Mouse (Mus musculus) induced T-regulatory cell, adult 2 months (primary cell): ENCODE measurements around the gene Dnah3.
A peak's percentile ranks its signal among the peaks of the same experiment; 100 is the strongest.

Source experiments
- DNase-seq: peaks from one replicate; pipeline ENCODE4 v3.0.0-alpha.2; 2012; ENCODE audit warnings: low read depth

Dnah3 gene

DNA sequence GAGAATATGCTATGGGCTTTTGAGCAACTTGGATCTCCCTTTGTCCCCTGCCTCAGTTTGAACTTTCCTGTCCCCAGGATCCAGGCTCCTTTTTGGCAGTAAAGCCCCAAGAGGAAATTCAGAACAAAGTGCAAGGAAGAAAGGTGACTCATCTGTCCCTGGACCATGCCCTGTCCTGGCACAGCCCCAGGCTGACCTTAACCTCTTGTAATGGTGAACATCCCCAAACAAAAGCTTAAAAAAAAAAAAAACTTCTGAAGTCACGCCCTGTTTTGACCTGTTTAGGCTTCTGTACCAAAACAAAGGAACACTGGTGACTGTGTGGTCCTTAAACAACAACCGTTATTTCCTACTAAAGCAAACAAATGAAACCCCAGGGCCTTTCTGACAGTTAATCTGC, 153.5 kb downstream of the Dnah3 start:
- no peak for DNase-seq

DNA sequence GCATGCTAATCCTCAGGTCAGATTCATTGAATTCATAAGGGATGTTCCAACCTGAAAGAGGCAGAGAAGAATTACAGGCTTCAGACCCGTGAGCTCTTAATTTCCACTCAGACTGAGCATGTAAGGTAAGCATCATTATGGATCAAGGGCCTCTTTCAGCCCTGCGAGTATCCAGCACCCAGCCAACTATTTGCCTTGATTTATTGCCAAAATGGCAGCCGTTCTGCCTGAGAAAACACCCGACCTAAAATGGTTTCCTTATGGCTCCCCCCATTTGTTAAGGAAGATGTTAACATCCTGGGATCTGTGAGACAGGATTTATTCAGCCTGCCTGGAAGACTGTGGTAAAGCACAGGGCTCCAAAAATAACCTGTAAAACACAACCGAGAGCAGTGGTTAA, 158.0 kb downstream of the Dnah3 start:
- no peak for DNase-seq

DNA sequence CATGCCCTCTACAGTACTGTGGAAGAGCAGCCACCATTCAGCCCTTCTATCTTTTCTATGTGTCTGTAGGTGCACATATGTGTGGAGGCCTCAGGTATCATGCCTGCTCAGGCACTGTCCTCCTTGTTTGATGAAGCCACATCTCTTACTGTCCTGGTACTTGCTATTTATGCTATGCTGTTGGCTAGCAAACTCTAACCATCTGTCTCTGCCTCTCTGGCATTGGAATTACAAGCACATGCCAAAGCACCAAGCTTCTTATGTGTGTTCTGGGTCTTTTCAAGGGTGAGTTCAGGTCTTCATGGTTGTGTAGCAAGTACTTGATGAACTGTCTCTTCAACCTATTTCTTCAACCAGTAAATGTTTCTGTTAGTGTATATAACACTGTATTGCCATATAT, 158.8 kb downstream of the Dnah3 start:
- DNase-seq: no peak

DNA sequence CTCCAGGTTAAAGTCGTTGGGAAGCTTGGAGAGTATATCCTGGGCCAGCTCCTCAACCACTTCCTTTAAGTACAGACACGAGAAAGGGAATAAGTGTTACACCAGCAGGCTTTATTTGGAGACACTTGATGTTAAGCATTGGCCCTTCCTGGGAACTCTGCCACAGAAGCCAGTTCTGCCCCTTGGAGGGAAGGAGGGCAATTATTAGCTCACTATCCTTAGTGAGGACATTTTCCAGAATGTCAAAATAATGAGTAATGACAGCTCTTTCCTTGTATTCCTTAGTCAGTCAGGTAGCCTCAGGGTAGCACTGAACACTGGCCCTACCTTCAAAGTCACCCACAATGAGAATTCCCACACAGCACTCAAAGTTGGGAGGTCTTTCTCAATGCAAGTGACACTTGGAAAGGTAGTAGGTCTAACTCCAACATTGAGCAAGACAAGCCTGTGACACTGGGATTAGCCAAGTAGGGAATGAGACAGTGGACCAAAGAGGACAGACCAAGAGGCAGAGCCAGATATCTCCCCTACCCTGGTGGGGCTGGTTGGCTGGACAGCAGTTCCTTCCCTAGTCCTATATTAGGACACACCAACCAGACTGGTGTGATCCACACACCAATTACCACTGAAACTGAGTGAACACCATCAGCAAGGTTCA, 166.2 kb downstream of the Dnah3 start:
- DNase-seq: no peak

DNA sequence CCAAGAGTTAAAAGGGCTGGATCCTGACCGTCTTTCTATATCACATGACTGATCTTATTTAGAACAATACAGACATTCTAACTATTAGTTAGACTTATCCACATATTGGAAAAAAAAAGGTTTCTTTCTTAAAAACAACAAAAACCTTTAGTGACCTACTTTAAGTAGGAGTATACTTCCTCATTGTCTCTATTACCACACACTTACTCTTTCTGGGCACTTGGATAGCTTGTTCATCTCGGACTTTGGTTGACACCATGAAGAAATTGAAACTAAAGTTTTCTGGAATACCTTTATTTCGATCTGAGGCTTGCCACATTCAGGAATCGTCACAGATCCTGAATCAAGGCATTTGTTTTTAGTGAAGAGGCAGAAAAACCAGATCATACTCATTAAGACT, 174.0 kb downstream of the Dnah3 start:
- no peak for DNase-seq

DNA sequence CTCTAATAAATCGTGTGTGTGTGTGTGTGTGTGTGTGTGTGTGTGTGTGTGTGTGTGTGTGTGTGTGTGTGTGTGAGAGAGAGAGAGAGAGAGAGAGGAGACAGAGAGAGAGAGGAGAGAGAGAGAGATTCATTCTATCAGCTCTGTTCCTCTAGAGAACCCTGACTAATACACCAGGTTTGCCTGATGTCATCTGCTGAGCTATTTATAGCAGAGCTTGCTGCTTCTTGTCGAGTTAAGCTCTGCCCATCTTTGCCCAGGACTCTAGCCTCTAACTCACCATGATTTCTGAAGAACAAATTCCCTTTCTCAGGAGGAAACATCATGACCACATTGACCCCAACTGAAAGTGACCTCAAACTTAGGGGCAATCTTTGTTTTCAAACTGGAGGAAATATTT, 174.6 kb downstream of the Dnah3 start:
- DNase-seq: no peak

DNA sequence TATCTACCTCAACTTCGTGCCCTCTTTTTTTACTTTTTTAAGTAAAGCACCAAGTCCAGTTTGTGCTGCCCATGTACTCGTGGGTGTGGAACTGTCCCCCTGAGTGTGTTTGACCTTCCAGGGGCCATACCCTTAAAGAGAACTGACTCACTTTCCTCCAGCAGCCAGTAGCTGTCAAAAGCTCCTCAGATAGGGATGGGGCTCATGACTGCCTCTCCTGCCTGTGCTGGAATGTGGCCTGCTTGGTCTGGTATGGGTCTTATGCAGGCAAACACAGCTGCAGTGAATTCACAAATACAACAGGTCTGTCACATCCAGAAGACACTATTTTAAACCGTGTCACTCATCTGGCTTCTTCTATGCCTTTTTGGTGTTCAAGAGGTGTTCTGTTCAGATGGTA, 183.4 kb downstream of the Dnah3 start:
- DNase-seq: no peak

DNA sequence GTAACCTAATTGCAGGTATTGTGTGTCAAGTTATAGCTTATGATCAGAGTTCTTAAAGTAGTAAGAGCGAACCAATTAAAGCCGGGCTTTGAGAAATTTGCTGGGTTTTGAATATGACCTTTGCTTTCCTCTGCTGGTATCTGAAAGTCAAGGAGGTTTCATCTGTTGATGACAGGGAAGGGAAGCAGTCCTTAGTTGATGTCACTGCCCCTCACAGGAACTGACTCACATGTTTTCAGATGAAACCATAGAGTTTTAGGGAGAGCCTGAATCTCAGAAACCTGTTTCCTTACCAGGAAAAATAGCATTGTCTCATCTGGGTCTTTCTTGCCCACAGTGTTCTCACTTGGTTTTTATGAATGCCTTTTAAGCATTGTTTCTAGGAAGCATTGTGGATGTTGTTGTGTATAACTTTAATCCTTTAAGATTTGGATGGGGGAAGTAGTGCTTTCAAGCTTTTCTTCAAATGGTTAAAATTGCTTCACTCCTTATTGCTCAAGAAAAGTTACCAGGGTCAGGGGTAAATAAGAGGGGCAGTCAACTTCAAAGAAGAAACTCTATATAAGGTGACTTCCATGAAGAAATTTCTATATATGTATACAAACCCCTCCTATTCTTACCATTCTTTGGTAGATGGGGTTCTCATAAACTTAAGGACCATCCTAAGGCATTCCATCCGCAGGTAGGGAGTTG, 188.4 kb downstream of the Dnah3 start:
- no peak for DNase-seq

DNA sequence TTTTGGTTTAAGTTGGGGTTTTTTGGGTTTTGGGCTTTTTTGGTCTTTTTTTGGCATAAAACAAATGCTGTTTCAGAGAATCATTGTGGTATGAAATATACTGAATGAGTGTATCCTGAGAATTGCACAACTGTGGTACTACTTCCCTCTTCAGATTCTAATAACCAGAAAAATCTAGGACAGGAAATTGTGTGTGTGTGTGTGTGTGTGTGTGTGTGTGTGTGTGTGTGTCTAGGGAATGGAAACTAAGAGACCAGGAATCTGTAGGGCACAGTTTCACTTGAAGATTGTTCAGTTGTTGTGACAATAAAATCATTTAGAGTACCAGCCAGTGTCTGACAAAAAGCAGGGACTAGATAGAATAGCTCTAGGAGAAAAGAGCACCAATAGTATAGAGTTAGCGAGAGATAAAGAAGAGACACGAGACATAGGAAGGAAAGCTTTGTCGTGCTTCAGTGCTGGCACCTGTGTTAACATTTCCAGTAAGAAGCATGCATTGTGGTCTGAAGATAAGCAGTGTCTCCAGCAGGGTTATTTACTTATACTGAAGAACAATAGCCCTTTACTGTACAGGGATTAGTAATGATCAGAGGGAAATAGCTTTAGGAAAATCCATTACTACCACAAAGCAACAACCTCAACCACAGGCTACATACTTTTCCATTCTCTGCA, 195.6 kb downstream of the Dnah3 start:
- no peak for DNase-seq

DNA sequence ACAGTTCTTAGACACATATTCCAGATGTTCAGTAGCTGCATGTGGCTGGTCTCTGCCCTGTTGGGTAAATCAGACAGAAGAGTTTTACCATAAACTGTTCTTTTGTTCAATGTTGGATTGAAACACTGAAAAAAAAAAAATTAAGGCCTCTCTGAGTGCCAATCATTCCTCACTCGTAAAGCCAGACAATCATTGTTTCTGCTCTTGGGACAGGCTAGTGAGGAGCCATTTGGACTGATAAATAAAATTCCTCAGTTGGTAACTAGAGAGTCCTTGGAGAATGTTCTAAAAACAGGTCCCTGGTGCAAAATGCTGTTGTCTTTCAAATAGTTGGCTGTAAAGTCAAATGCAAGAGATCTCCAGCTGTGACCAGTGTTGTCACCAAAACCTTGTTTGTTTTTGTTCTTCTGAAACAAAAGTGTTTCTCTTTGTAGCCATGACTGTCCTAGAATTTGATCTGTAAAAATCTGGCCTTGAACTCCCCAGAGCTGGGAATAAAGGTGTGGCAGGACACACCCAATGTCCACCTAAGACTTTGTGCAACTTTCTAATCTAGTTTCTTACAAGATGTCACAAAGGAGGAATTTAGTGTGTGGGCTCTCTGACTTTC, 196.7 kb downstream of the Dnah3 start:
- DNase-seq: no peak

DNA sequence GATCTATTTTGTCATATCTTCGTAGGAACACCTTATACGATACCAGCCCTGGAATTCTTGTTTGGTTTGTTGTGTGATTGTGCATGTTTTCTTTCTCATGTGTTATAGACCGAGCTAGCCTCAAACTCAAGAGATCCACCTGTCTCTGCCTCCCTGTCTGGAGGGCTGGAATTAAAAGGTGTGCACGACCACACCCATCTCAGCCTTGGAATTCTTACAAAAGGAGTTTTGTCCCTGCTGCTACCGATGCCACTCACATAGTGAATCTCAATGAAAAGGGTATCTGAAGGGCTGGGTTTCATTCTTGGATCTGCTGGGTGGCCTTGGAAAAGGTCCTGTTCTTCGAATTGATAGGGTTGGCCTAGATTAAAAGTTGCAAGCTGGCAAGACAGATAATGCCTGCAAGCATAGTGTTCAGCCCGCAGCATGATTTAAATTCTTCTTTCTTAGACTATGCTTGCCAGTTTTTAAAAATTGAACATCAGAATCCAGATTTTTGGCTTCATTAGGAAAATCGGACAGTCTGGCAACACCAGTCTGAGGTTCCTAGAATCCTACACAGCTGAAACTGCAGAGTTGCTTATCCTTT, 197.5 kb downstream of the Dnah3 start:
- no peak for DNase-seq

DNA sequence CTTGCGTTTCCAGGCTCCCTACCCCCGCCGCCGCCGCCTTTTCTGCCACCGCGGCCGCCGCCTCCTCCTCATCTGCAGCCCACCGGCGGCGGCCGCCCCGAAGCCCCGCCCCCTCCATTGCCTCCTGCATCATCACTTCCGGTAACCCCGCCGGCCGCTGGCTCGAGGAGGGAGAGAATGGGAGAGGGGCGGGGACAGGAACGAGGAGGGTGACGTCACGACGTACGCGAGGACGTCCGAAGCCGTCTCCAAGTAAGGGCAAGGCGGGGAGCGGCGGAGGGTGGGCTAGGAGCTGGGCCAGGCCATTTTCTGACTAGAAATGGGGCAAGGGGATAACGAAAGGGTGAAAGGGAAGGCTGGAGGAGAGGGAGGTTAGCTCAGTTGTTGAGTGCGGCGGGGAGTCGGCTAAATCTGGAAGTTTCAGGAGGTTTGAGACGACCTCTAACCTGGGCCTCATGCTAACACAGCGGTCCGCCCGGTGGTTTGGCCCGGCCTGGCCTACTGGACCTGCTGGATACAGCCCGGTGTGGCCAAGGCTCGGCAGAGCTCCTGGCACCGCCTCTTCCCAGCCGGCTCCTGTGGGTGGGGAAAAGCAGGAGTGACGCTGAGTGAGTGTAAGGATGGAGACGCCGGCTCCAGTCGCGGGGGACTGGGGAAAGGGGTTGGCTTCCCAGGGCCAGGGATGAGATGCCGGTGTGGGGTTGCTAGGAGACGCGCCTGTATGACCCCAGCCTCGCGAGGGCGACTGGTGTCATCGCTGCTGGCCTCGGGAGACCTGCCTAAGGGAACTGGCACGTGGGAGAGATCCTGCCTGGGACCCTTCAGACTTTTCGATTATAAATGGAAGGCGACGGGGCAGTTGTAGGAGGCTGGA, 199.2 kb downstream of the Dnah3 start, which contains the start of the genes Lyrm1 and Dcun1d3:
Gene Lyrm1 (plus strand): TSS at position 223 of the 874 bp plus-strand sequence.
Gene Dcun1d3 (minus strand): TSS at position 660 of the 874 bp plus-strand sequence.
- DNase-seq: peak; percentile 98

DNA sequence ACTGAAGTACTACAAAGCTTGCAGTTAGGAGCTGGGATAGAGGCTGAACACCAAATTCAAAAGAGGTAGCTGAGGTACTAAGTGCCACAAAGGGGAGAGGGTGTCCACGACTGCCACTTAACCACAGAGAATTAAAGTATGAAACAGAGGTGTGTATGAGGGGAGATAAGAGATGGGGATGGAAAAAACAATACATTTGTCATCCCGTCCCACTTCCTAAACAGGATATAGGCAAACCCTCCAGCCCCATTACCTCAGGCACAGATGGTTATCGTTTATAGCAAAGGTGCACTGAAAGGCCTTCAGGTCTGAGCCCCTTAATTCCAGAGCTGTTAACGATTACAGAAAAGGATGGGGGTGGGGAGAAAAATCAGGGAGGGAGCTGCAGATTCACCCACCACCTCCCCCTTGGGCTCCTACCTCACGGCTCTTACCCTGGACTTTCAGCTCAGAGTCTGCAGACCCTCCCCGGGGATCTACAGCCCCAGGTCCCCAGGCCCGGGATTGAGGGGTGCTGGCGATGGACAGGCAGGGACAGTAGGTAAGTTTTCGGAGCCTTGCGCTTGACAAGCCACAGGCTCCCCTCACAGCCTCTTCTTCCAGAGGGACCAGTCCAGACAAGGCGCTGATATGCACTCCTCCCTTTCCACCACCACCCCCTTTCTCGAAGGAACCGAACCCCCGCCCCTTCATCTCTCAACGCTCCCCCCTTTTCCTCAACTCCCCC, 200.1 kb downstream of the Dnah3 start:
- peak; percentile 55 for DNase-seq

DNA sequence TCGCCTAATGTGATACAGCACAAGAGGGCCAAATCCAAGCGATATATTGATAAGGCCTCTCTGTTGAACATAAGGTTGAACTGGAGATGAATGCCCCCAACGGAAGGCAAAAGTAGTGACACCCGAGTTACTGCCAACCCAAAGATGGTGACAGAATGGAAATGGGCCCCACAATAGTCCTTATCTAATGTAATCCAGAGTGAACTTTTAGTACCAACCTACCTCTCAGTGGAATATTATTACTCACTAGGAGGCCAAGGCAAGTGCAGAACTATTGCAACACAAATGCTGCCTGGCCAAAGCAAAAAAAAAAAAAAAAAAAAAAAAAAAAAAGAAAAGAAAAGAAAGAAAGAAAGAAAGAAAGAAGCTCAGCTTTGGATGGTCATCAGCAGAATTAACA, 202.3 kb downstream of the Dnah3 start:
- no peak for DNase-seq

DNA sequence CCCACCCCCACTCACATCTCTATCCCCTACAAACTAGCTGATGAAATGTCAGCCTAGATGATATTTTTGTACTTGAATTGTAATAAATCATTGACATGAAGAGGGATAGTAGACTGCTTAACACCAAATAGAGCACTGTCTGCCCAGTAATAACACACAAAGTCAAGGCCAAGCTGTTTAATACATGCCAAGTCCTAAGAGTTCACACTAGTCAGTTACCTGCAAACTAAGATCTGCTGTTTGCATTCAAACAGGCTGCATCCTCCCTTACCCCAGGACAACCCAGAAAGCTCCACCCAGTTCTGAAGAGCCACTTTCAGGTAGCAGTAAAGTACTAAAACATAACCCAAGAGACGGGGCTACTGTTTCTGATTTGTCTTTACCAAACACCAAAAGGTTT, 202.9 kb downstream of the Dnah3 start:
- peak; percentile 34 for DNase-seq

DNA sequence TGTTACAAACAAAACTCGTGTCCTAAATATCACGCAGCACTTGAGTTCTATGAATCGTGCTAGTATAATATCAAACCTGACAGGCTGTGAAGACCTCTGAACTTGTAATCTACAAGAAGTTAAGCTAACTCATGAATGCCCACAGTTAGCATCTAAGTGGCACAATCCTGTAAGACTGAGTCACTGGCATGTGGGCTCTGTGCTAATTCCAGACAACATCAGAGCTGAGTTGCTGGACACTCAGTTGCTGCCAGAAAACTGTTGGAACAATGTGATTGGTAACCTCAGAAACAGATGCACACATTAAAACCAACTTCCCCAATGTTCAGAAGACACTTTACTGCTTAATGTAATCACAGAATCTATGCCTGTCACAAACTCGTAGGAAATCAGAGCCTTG, 207.2 kb downstream of the Dnah3 start:
- no peak for DNase-seq

DNA sequence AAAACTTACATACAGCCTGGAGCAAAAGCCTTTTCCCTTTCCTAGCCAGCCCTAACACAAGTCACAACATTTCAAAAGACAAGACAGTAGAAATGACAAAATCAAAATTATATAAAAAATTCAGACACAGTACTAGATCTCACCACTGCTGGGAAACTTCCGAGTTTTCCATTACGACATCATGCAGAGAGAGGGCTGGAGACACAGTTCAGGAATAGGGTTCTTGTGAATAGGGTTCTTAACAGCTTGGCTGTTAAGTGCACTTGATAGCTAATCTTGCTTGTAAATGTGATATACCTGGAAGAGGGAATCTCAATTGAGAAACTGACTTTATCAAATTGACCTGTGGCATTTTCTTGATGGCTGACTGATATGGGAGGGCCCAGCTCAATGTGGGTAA, 213.9 kb downstream of the Dnah3 start:
- DNase-seq: no peak

DNA sequence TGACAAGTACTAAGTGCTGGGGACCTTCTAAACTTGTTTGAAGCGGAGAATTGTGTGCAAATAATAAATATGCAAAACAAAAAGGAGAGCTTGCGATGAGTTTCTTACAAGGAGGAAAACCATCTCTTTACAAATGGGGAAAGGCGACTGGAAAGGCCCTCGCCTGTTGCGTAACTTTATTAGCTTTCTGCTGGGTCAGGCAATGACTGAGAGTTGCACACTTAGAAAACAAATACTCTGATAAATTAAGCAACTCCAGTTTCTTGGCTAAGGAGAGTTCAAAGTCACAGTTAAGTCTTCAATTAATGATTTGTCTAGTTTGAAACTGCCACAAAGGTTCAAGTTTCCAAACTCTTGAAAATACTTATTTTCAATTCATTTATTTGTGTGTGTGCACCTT, 214.7 kb downstream of the Dnah3 start:
- no peak for DNase-seq

DNA sequence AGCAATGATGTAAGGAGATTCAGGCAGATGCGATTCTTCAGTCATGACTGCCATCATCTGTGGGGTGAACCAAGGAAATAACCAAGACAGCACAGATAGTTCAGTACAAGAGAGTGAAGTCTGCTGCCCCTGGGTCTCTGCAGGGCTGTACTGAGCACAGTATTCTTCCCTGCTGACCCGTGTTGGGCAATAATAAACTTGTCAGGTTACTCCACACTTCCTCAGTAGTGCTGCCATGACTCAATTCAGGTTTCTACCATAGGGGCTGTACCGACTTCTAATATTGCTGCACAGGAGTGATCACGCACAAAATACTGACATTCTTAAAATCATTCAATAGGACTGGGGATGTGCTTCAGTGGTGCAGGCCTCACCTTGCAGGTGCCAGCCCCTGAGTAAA, 215.9 kb downstream of the Dnah3 start:
- no peak for DNase-seq

DNA sequence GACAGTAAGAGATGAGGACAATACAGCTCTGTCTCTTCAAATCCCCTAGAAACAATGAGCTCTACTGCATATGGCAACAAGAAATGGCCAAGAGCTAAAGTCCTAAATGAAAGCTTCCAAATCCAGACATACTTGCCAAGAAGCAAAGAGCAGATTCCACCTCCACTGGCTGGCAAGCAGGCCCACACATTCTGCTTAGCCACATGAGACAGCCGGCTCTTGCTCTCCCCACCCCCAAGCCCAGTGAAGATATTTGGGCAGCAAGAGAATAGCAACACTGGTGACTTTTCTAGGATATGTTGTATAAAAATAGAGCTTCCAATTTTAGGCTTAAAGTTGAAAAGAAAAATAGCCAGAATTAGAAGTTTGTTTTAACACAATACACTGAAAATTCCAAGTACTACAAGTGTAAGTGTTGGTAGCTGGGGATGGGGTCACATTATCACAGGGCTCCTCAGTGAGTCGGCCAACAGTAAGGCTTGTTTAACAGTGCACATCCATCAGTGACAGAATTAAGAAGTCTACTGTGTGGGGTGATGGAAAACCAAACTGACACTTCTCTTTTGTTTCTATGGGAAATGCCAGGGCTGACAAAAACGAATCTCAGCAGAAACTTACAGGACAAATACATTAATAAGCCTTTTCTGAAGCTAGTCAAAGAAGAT, 219.2 kb downstream of the Dnah3 start:
- DNase-seq: no peak
